Comparison of ENCODE assay signal across 8 mouse cellular contexts in genomic region chr2:179774440-179775110, GRCm38 (mm10).
DNase-seq lines count a peak whose midpoint lies in the region; ATAC-seq and TF ChIP-seq lines count a peak whose summit lies in the region.

No protein-coding gene starts in this region.

- no peak for TF ChIP-seq EP300 in stomach, postnatal 0 days (optimal IDR thresholded peaks at IDR 0.05)

- WGBS in midbrain, embryonic 10.5 days, result 7% methylated on average over 13 of the region's 13 CpGs
- WGBS in midbrain, embryonic 14.5 days, result 11% methylated on average over 13 of the region's 13 CpGs
- WGBS in forebrain, embryonic 14.5 days, result 14% methylated on average over 13 of the region's 13 CpGs
- WGBS in stomach, postnatal 0 days, result 24% methylated on average over 13 of the region's 13 CpGs

- H3K4me3 ChIP-seq in midbrain, embryonic 10.5 days, result no peak overlapping the region
- no peak overlapping the region for H3K4me3 ChIP-seq in midbrain, embryonic 14.5 days (replicated peaks; ENCODE audit: low read depth, low read length)
- H3K4me3 ChIP-seq in forebrain, embryonic 14.5 days (ENCODE audit: low read depth, low read length), result no peak overlapping the region
- no peak overlapping the region for H3K4me3 ChIP-seq in stomach, postnatal 0 days (ENCODE audit: low read depth, low read length)

- no peaks in the 10 kb centered on the region for H3K36me3 ChIP-seq in midbrain, embryonic 10.5 days
- no peaks in the 10 kb centered on the region for H3K36me3 ChIP-seq in midbrain, embryonic 14.5 days (ENCODE audit: control insufficient read depth, insufficient read depth, low read length)
- H3K36me3 ChIP-seq in forebrain, embryonic 14.5 days (ENCODE audit: control insufficient read depth, insufficient read depth, low read length), result no peaks in the 10 kb centered on the region
- H3K36me3 ChIP-seq in stomach, postnatal 0 days (ENCODE audit: control insufficient read depth, insufficient read depth, low read length), result no peaks in the 10 kb centered on the region

- no peaks in the 10 kb centered on the region for H3K27me3 ChIP-seq in midbrain, embryonic 10.5 days (ENCODE audit: low read depth, poor library complexity, severe bottlenecking)
- no peaks in the 10 kb centered on the region for H3K27me3 ChIP-seq in midbrain, embryonic 14.5 days (ENCODE audit: control insufficient read depth, insufficient read depth, low read length)
- H3K27me3 ChIP-seq in forebrain, embryonic 14.5 days (replicated peaks; ENCODE audit: control insufficient read depth, insufficient read depth, low read length), result no peaks in the 10 kb centered on the region
- no peaks in the 10 kb centered on the region for H3K27me3 ChIP-seq in stomach, postnatal 0 days (ENCODE audit: control insufficient read depth, insufficient read depth, low read length)

- peaks cover 27% of the 10 kb centered on the region for H3K4me1 ChIP-seq in midbrain, embryonic 10.5 days
- peaks cover 9% of the 10 kb centered on the region; the same call in 1 of the 2 replicates for H3K4me1 ChIP-seq in midbrain, embryonic 14.5 days (ENCODE audit: control insufficient read depth, insufficient read depth, low read length)
- H3K4me1 ChIP-seq in forebrain, embryonic 14.5 days (ENCODE audit: control insufficient read depth, insufficient read depth, low read length), result peaks cover 5% of the 10 kb centered on the region
- H3K4me1 ChIP-seq in stomach, postnatal 0 days (replicated peaks; ENCODE audit: control insufficient read depth, insufficient read depth), result peaks cover 2% of the 10 kb centered on the region; the same call in 1 of the 2 replicates

- H3K9me3 ChIP-seq in midbrain, embryonic 10.5 days (replicated peaks), result no peaks in the 10 kb centered on the region
- no peaks in the 10 kb centered on the region for H3K9me3 ChIP-seq in midbrain, embryonic 14.5 days (ENCODE audit: control insufficient read depth, low read length)
- no peaks in the 10 kb centered on the region for H3K9me3 ChIP-seq in forebrain, embryonic 14.5 days (replicated peaks; ENCODE audit: control insufficient read depth, low read length)
- H3K9me3 ChIP-seq in stomach, postnatal 0 days (ENCODE audit: control insufficient read depth, low read length), result no peaks in the 10 kb centered on the region

- TF ChIP-seq CTCF in stomach, postnatal 0 days (IDR thresholded peaks at IDR 0.05; ENCODE audit: low read depth), result no peak

- H3K4me2 ChIP-seq in midbrain, embryonic 14.5 days (ENCODE audit: low read length), result no peak overlapping the region
- no peak overlapping the region for H3K4me2 ChIP-seq in forebrain, embryonic 14.5 days (ENCODE audit: low read length)
- H3K4me2 ChIP-seq in stomach, postnatal 0 days (replicated peaks; ENCODE audit: low read depth), result no peak overlapping the region

- H3K9ac ChIP-seq in midbrain, embryonic 14.5 days (replicated peaks; ENCODE audit: low read length), result no peak overlapping the region
- H3K9ac ChIP-seq in forebrain, embryonic 14.5 days (ENCODE audit: low read length), result no peak overlapping the region
- H3K9ac ChIP-seq in stomach, postnatal 0 days (ENCODE audit: low read length), result no peak overlapping the region

- peak; percentile 32 for DNase-seq in midbrain, embryonic 10.5 days (ENCODE audit: low spot score)
- no peak for DNase-seq in midbrain, embryonic 14.5 days
- no peak for DNase-seq in forebrain, embryonic 14.5 days (ENCODE audit: low spot score)
- peak; percentile 65 to 80 for DNase-seq in kidney, postnatal 36 days
- peak; percentile 60 for DNase-seq in stomach, postnatal 0 days (ENCODE audit: low spot score)
- no peak for DNase-seq in adrenal gland, postnatal 25 days
- no peak for DNase-seq in gastrocnemius, postnatal 36 days
- DNase-seq in layer of hippocampus, postnatal 36 days, result no peak

- ATAC-seq in midbrain, embryonic 14.5 days (ENCODE audit: low FRiP score, low TSS enrichment), result no peak
- peak; percentile 29; the same call in 1 of the 2 replicates for ATAC-seq in forebrain, embryonic 14.5 days
- peak; percentile 39; the same call in 1 of the 2 replicates for ATAC-seq in stomach, postnatal 0 days (ENCODE audit: low FRiP score, low TSS enrichment)

- peak overlapping the region; percentile 20 for H3K27ac ChIP-seq in midbrain, embryonic 10.5 days (replicated peaks)
- no peak overlapping the region for H3K27ac ChIP-seq in midbrain, embryonic 14.5 days (replicated peaks; ENCODE audit: low read depth, low read length)
- no peak overlapping the region for H3K27ac ChIP-seq in forebrain, embryonic 14.5 days (ENCODE audit: low read depth, low read length)
- no peak overlapping the region for H3K27ac ChIP-seq in stomach, postnatal 0 days (replicated peaks)

- intact Hi-C loops in gastrocnemius, postnatal 36 days (cut with DNase I), result no loop called here

Comparison
In these comparisons a context has a peak if more than half of its experiments do, and no peak if none do; other contexts are left out.
1. DNase-seq: peak in midbrain, embryonic 10.5 days (single experiment), kidney, postnatal 36 days (2 of 2) and stomach, postnatal 0 days (single experiment); none in midbrain, embryonic 14.5 days (single experiment), forebrain, embryonic 14.5 days (single experiment), adrenal gland, postnatal 25 days (single experiment), gastrocnemius, postnatal 36 days (0 of 2) and layer of hippocampus, postnatal 36 days (0 of 2).